Mouse (Mus musculus) stomach, postnatal 0 days (tissue): ENCODE results near the gene Taf11.

Source experiments
- CTCF ChIP-seq: IDR thresholded peaks from 2 replicates; pipeline ENCODE4 v1.5.1; 2016; ENCODE audit warnings: antibody characterized with exemption, low read depth, mild to moderate bottlenecking, moderate library complexity
- EP300 ChIP-seq: optimal IDR thresholded peaks from 2 replicates; pipeline ENCODE3; 2016; ENCODE audit warnings: antibody characterized with exemption

GRCm38 (mm10) chr17:27857649-27858475 lies 51.8 kb downstream of the Taf11 start:
- TF ChIP-seq CTCF (no peak), EP300 (no peak)
